Comparison of ENCODE assay signal across 13 mouse cellular contexts in the genomic region with DNA sequence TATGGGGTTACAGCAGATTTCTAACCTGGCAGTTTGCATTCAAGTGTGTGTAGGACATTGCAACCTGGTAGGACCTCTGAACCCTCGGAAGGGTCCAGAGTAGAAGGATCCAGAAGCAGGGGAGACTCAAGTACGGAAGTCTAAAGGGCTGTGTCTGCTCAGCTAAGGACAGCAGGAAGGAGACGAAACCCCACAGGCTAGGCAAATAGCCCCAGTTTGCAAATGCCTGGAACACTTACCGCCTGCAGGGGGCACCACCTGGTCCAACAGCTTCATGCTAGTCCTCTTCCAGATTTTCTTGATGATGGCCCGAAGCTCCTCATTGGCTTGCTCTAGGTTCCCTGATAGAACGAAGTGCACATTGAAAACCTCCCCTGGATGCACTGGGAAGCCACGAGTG. TPM values are rescaled to one million over a fixed set of nuclear protein-coding genes. Genes with fewer than 3 reads are reported as not detected.
DNase-seq lines count a peak whose midpoint lies in the region; ATAC-seq and TF ChIP-seq lines count a peak whose summit lies in the region.
"Had no signal": no experiment of that assay in that cellular context is flagged by ENCODE, and none has a peak within 500 bp of the region (broad histone marks: within the 10 kb centered on the region; RNA-seq: fewer than 3 reads in every experiment).

No protein-coding gene starts in this region.

- no peaks in the 10 kb centered on the region for H3K9me3 ChIP-seq in heart, postnatal 0 days (replicated peaks; ENCODE audit: control insufficient read depth, low read length)
- H3K9me3 ChIP-seq in midbrain, postnatal 0 days (ENCODE audit: low read length) = no peaks in the 10 kb centered on the region
- no peaks in the 10 kb centered on the region for H3K9me3 ChIP-seq in midbrain, embryonic 15.5 days
- H3K9me3 ChIP-seq: hindbrain, embryonic 15.5 days; neural tube, embryonic 13.5 days had no signal

- H3K4me1 ChIP-seq in heart, postnatal 0 days (ENCODE audit: control insufficient read depth, insufficient read depth) = no peaks in the 10 kb centered on the region
- H3K4me1 ChIP-seq in midbrain, postnatal 0 days (ENCODE audit: insufficient read depth, low read length) = no peaks in the 10 kb centered on the region
- no peaks in the 10 kb centered on the region for H3K4me1 ChIP-seq in midbrain, embryonic 15.5 days
- H3K4me1 ChIP-seq: hindbrain, embryonic 15.5 days; neural tube, embryonic 13.5 days had no signal

- WGBS in heart, postnatal 0 days = 71% methylated on average over 7 of the region's 7 CpGs
- WGBS in midbrain, postnatal 0 days = 79% methylated on average over 7 of the region's 7 CpGs
- WGBS in midbrain, embryonic 15.5 days = 72% methylated on average over 7 of the region's 7 CpGs

- no peak overlapping the region for H3K27ac ChIP-seq in heart, postnatal 0 days (ENCODE audit: low read depth)
- no peak overlapping the region for H3K27ac ChIP-seq in midbrain, postnatal 0 days (ENCODE audit: low read depth, low read length)
- H3K27ac ChIP-seq in midbrain, embryonic 15.5 days = no peak overlapping the region
- H3K27ac ChIP-seq: hindbrain, embryonic 15.5 days; neural tube, embryonic 13.5 days had no signal

- TF ChIP-seq EP300 in heart, postnatal 0 days (IDR thresholded peaks at IDR 0.05; ENCODE audit: low read depth) = no peak

- ATAC-seq in heart, postnatal 0 days (ENCODE audit: insufficient read depth, low read depth) = no peak
- ATAC-seq in midbrain, postnatal 0 days (ENCODE audit: low FRiP score) = no peak
- ATAC-seq in midbrain, embryonic 15.5 days (replicated peaks) = no peak

- H3K36me3 ChIP-seq in heart, postnatal 0 days (replicated peaks; ENCODE audit: control insufficient read depth, insufficient read depth, low read length) = peaks cover 87% of the 10 kb centered on the region
- H3K36me3 ChIP-seq in midbrain, postnatal 0 days (ENCODE audit: insufficient read depth, low read length) = peaks cover 59% of the 10 kb centered on the region
- peaks cover 21% of the 10 kb centered on the region for H3K36me3 ChIP-seq in midbrain, embryonic 15.5 days (replicated peaks)
- H3K36me3 ChIP-seq: G1E had no signal

- peak; percentile 14; the same call in 1 of the 2 replicates for TF ChIP-seq CTCF in heart, postnatal 0 days (IDR thresholded peaks at IDR 0.05; ENCODE audit: low read depth)
- peak; percentile 34; the same call in 1 of the 2 replicates for TF ChIP-seq CTCF in midbrain, postnatal 0 days (IDR thresholded peaks at IDR 0.05)

- H3K4me2 ChIP-seq in heart, postnatal 0 days (ENCODE audit: low read depth, low read length) = no peak overlapping the region
- H3K4me2 ChIP-seq in midbrain, postnatal 0 days (ENCODE audit: low read depth, low read length, poor library complexity, severe bottlenecking) = no peak overlapping the region
- H3K4me2 ChIP-seq in midbrain, embryonic 15.5 days = no peak overlapping the region
- H3K4me2 ChIP-seq: hindbrain, embryonic 15.5 days; neural tube, embryonic 13.5 days had no signal

- no peak overlapping the region for H3K4me3 ChIP-seq in heart, postnatal 0 days (ENCODE audit: low read depth, low read length)
- H3K4me3 ChIP-seq in midbrain, postnatal 0 days (ENCODE audit: low read depth, low read length) = no peak overlapping the region
- no peak overlapping the region for H3K4me3 ChIP-seq in midbrain, embryonic 15.5 days
- H3K4me3 ChIP-seq: hindbrain, embryonic 15.5 days; neural tube, embryonic 13.5 days had no signal

- DNase-seq in heart, postnatal 0 days (ENCODE audit: low spot score) = no peak
- DNase-seq in heart, adult 9 months (ENCODE audit: low spot score in 2 of 2) = no peak
- no peak for DNase-seq in midbrain, postnatal 0 days (ENCODE audit: low spot score)
- peak; percentile 41 for DNase-seq in NIH3T3 (ENCODE audit: low read depth)
- DNase-seq in cerebellum, postnatal 36 days = peak; percentile 41 to 52
- no peak for DNase-seq in neural tube, embryonic 10.5 days (ENCODE audit: extremely low spot score, low spot score)
- no peak for DNase-seq in c-Kit-positive CD71-positive TER-119-positive erythroid progenitor cells, embryonic 14.5 days (ENCODE audit: low spot score)
- DNase-seq: right cerebral cortex, postnatal 4 days; thymus, adult 18-20 months had no signal

- no peak overlapping the region for H3K9ac ChIP-seq in heart, postnatal 0 days (replicated peaks; ENCODE audit: low read depth, low read length)
- no peak overlapping the region for H3K9ac ChIP-seq in midbrain, postnatal 0 days (replicated peaks; ENCODE audit: low read length, poor library complexity, severe bottlenecking)
- H3K9ac ChIP-seq in midbrain, embryonic 15.5 days = no peak overlapping the region
- H3K9ac ChIP-seq: hindbrain, embryonic 15.5 days; neural tube, embryonic 13.5 days had no signal

- H3K27me3 ChIP-seq in heart, postnatal 0 days (ENCODE audit: control insufficient read depth, insufficient read depth, low read length) = no peaks in the 10 kb centered on the region
- H3K27me3 ChIP-seq in midbrain, postnatal 0 days (ENCODE audit: insufficient read depth, low read length) = no peaks in the 10 kb centered on the region
- no peaks in the 10 kb centered on the region for H3K27me3 ChIP-seq in midbrain, embryonic 15.5 days (replicated peaks)
- H3K27me3 ChIP-seq: hindbrain, embryonic 15.5 days; neural tube, embryonic 13.5 days had no signal

RNA-seq across cellular contexts. Expression of a gene that starts 43.9 kb away (rescaled TPM):
- 1.4 and 2.6 TPM in 2 replicates for total RNA-seq in heart, postnatal 0 days (2014; rRNA removed; ENCODE audit: low replicate concordance)
- 3.9 and 4.0 TPM in 2 replicates for polyA plus RNA-seq in heart, postnatal 0 days (2015; fragmentation: Nextera tagmentation; extraction: Ambion mirVana)
- total RNA-seq in midbrain, postnatal 0 days (2014; rRNA removed) = 7.7 and 8.2 TPM in 2 replicates
- polyA plus RNA-seq in midbrain, postnatal 0 days (2015; fragmentation: Nextera tagmentation; extraction: Ambion mirVana) = 13.2 and 15.3 TPM in 2 replicates
- polyA plus RNA-seq in midbrain, embryonic 15.5 days (2015; fragmentation: Nextera tagmentation; extraction: Ambion mirVana) = 16.7 and 17.6 TPM in 2 replicates

Comparison
In these comparisons a context has a peak if more than half of its experiments do, and no peak if none do; other contexts are left out.
1. DNase-seq: peak in NIH3T3 (single experiment) and cerebellum, postnatal 36 days (2 of 2); none in heart, postnatal 0 days (single experiment), heart, adult 9 months (0 of 2), midbrain, postnatal 0 days (single experiment), neural tube, embryonic 10.5 days (single experiment) and c-Kit-positive CD71-positive TER-119-positive erythroid progenitor cells, embryonic 14.5 days (single experiment).